Mouse (Mus musculus): ENCODE data around the gene Arl6ip4.

Gene Arl6ip4

DNA sequence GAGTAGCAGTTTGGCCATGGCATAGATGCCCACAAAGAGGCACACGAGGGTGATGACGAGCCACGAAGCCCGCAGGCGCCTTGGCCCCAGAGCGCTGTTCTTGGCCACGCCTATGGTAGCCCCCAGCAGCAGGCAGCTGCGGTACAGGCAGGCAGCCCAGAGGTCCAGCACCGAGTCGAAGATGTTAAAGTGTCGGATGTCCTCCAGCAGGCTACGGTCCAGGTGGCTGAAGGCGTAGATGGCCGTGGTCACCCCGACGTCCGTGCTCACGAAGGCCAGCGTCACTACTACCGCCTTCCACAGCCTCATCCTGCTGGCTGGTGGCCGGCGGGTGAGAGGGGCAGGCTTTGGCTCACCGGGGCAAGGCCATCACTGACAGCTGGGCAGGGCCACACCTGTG is 26.0 kb upstream of the Arl6ip4 start:
- peaks cover 31% of the 10 kb centered on the region for H3K27me3 ChIP-seq (ENCODE audit: insufficient read depth, low read length)
- H3K4me3 ChIP-seq (replicated peaks; ENCODE audit: low read length) = peak overlapping the region; percentile 68
- no peak for TF ChIP-seq CTCF (conservative IDR thresholded peaks at IDR 0.05; ENCODE audit: low read length)
- H3K4me1 ChIP-seq (replicated peaks; ENCODE audit: low read depth, low read length) = peaks cover 27% of the 10 kb centered on the region
- H3K36me3 ChIP-seq (ENCODE audit: insufficient read depth, low read length) = no peaks in the 10 kb centered on the region
- H3K9me3 ChIP-seq (ENCODE audit: low read length) = no peaks in the 10 kb centered on the region

DNA sequence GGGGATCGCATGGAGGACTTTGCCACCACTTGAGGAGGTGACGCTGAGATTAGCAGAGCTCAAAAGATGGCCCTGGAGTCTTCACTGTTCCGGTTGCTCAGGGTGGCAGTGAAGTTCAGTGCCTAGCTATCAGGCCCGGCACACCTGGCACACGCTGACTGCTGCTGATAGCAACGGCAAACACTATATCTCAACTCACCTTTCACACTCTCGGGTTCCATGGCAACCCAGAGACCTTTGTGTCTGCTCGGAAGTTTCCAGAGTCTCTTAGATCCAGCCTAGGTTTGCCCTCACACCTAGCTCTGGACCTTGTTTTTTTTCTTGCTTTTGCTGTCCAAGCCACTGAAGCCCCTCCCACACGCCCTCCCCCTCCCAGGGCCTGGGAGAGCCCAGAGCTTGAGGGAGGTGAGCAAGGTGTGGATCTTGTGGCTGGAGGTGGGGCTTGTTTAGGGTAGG is 23.9 kb upstream of the Arl6ip4 start:
- no peak overlapping the region for H3K4me3 ChIP-seq (replicated peaks; ENCODE audit: low read length)
- H3K27me3 ChIP-seq (ENCODE audit: insufficient read depth, low read length) = peaks cover 38% of the 10 kb centered on the region
- peaks cover 36% of the 10 kb centered on the region for H3K4me1 ChIP-seq (replicated peaks; ENCODE audit: low read depth, low read length)
- H3K36me3 ChIP-seq (ENCODE audit: insufficient read depth, low read length) = no peaks in the 10 kb centered on the region
- H3K9me3 ChIP-seq (ENCODE audit: low read length) = no peaks in the 10 kb centered on the region
- TF ChIP-seq POU5F1 (IDR thresholded peaks at IDR 0.05; ENCODE audit: borderline replicate concordance, low read length) (no peak), NANOG (IDR thresholded peaks at IDR 0.05; ENCODE audit: borderline replicate concordance, low read length) (no peak), CTCF (conservative IDR thresholded peaks at IDR 0.05; ENCODE audit: low read length) (no peak)

DNA sequence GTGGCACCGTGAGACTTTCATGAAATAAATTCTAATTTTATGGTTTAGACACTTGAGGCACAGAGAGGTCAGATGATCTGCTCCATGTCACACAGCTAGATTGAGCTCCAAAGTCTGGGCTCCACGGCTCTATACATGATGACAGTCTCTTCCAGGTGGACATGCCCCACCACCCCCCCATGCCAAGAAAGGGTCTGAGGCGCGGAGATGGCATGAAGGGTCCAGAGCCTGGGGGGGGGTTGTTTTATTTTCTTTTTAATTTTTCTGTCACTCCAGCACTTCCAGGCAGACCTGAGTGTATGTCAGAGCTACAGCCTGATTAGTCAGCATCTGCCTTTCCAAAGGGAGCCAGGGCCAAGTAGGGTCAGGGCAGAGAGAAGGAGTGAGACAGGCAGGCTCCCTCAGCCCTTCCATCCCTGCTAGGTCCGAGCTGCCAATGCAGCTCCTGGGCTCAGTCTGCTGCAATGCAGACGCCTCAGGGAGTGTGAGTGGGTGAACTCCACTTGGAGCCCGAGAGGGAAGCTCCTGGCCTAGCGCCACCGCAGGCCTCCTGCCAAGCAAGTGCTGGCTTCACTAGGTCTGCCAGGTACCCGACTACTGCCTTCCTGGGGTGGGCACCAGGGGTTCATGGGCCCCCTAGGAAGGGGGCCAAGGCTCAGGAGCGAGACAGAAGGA is 22.6 kb upstream of the Arl6ip4 start:
- Histone ChIP-seq H3K4me3 (replicated peaks; ENCODE audit: low read length) (no peak overlapping the region), H3K36me3 (ENCODE audit: insufficient read depth, low read length) (no peaks in the 10 kb centered on the region), H3K9me3 (ENCODE audit: low read length) (no peaks in the 10 kb centered on the region), H3K4me1 (replicated peaks; ENCODE audit: low read depth, low read length) (peaks cover 36% of the 10 kb centered on the region), H3K27me3 (ENCODE audit: insufficient read depth, low read length) (peaks cover 38% of the 10 kb centered on the region)
- TF ChIP-seq NANOG (IDR thresholded peaks at IDR 0.05; ENCODE audit: borderline replicate concordance, low read length) (no peak), CTCF (conservative IDR thresholded peaks at IDR 0.05; ENCODE audit: low read length) (no peak), POU5F1 (IDR thresholded peaks at IDR 0.05; ENCODE audit: borderline replicate concordance, low read length) (no peak)

DNA sequence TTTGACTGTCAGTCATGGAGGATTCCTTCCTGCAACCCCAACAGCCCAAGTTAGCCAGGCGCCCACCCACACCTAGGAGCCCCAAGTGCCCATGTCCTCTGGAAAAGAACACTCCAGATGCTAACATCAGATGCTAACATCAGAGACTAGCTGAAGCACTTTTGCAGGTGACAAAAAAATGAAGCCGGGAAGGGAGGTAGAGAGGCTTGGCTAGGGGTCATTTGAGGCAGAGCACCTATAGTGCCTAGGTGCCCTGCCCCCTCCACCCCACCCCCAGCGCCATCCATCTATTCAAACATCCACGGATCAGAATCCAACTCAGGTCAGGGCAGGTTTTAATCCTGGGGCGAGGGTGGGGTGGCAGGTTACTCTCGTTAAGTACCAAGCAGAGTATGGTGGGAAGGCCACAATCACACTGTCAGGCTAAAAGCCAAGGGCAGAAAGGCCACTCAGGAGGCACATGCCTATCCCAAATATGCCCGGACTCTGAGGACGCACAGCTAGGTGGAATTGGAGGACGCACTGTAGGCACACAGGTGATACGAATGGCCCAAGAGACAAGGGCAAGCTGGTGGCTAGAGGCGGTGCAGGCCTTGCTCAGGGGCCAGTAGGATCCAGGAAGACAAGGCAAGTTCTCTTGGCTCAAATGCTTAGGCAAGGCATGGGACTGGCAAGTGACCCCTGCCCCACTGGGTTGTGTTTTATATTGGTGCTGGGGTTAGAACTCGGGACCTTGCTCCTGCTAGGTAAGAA is 21.9 kb upstream of the Arl6ip4 start:
- no peaks in the 10 kb centered on the region for H3K36me3 ChIP-seq (ENCODE audit: insufficient read depth, low read length)
- H3K4me1 ChIP-seq (replicated peaks; ENCODE audit: low read depth, low read length) = peaks cover 36% of the 10 kb centered on the region
- H3K9me3 ChIP-seq (ENCODE audit: low read length) = peaks cover under 1% of the 10 kb centered on the region; the same call in 1 of the 2 replicates
- peaks cover 38% of the 10 kb centered on the region for H3K27me3 ChIP-seq (ENCODE audit: insufficient read depth, low read length)
- H3K4me3 ChIP-seq (replicated peaks; ENCODE audit: low read length) = no peak overlapping the region
- no peak for TF ChIP-seq NANOG (IDR thresholded peaks at IDR 0.05; ENCODE audit: borderline replicate concordance, low read length)
- TF ChIP-seq CTCF (conservative IDR thresholded peaks at IDR 0.05; ENCODE audit: low read length) = no peak
- no peak for TF ChIP-seq POU5F1 (IDR thresholded peaks at IDR 0.05; ENCODE audit: borderline replicate concordance, low read length)

DNA sequence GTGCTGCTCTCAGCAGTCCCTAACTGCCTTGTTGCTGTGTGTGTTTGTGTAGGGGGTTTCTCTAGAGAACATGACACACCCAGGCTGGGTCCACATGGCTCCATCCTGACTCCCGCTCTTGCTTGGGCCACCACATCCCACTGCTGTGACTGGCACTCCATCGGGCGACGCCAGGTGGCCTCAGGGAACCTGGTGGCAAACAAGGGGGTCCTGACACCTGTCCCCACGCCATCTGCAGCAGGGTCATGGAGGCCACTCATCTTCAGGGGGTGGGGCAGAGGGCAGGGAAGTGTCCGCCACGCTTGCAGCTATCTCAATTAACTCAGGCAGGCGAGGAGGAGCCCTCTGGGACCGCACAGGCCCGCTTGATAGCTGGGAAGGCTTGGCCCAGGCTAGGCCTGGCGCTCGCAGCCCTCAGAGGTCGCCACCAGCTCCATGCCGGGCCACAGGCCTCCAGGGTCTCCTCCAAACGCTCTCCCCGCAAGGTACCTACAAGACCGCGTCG is 20.8 kb upstream of the Arl6ip4 start:
- TF ChIP-seq POU5F1 (IDR thresholded peaks at IDR 0.05; ENCODE audit: borderline replicate concordance, low read length) (no peak), NANOG (IDR thresholded peaks at IDR 0.05; ENCODE audit: borderline replicate concordance, low read length) (no peak), CTCF (conservative IDR thresholded peaks at IDR 0.05; ENCODE audit: low read length) (no peak)
- H3K9me3 ChIP-seq (ENCODE audit: low read length) = peaks cover 7% of the 10 kb centered on the region

DNA sequence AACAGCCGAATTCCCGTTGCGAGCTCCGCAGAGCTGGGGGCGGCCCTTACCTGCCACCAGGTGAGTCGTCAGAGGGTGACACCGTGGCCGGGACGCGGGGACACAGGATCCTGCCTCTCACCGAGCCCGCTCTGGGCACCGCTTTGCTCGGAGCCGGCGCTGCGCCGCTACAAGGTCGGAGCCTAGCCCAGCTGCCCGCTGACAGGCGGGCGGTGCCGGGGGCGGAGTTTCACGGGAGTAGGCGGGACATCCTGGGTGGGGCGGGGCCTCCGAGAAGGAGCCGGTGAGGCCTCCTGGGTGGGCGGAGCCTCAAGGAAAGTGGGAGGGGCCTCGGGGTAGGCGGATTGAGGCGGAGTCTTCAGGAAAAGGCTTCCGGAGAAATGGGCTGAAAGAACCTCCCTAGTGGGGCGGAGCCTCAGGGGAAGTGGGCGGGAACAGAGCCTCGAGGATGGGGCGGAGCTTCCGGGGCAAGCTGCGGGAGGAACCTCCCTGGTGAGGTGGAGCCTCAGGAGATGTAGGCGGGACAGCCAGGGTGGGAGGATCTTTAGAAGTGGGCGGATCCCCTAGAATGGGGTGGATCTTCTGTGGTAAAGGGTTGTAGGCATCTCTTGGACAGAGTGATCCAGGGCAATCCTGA is 20.2 kb upstream of the Arl6ip4 start, which contains the start of gene Abcb9:
TSS of gene Abcb9 (minus strand) at position 203 of the 637 bp plus-strand sequence.
- Histone ChIP-seq H3K4me3 (replicated peaks; ENCODE audit: low read length) (peak within 1 kb of the TSS; percentile 83), H3K27me3 (ENCODE audit: insufficient read depth, low read length) (peaks cover 23% of the 10 kb centered on the region), H3K9me3 (ENCODE audit: low read length) (peaks cover 7% of the 10 kb centered on the region), H3K4me1 (replicated peaks; ENCODE audit: low read depth, low read length) (peaks cover 23% of the 10 kb centered on the region), H3K36me3 (ENCODE audit: insufficient read depth, low read length) (no peaks in the 10 kb centered on the region)
- TF ChIP-seq NANOG (IDR thresholded peaks at IDR 0.05; ENCODE audit: borderline replicate concordance, low read length) (no peak), POU5F1 (IDR thresholded peaks at IDR 0.05; ENCODE audit: borderline replicate concordance, low read length) (no peak), CTCF (conservative IDR thresholded peaks at IDR 0.05; ENCODE audit: low read length) (no peak)

More for the DNA sequence above, 20.8 kb upstream of the Arl6ip4 start:
- Histone ChIP-seq H3K4me1 (replicated peaks; ENCODE audit: low read depth, low read length) (peaks cover 26% of the 10 kb centered on the region), H3K36me3 (ENCODE audit: insufficient read depth, low read length) (no peaks in the 10 kb centered on the region), H3K27me3 (ENCODE audit: insufficient read depth, low read length) (peaks cover 28% of the 10 kb centered on the region), H3K4me3 (replicated peaks; ENCODE audit: low read length) (peak overlapping the region; percentile 83)

DNA sequence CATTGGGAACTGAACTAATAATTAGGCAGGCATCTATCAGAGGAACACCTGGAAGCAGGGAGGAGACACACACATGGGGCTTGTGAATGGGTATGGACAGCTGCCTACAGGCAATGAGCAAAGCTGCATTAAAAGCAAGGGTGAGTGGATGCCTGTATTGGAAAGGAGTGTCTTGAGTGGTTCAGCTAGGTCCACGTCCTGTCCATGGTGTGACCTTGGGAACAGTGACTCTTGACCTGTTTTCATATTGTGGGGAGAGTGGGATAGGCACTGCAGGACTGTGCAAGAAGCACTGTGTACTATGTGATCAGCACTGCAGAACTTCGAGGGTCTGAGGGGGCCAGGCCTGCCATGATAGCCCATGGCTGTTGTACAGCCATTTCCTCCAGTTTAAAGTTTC is 17.0 kb upstream of the Arl6ip4 start:
- H3K9me3 ChIP-seq (ENCODE audit: low read length) = peaks cover 33% of the 10 kb centered on the region
- peaks cover 16% of the 10 kb centered on the region for H3K27me3 ChIP-seq (ENCODE audit: insufficient read depth, low read length)
- H3K4me3 ChIP-seq (replicated peaks; ENCODE audit: low read length) = no peak overlapping the region
- no peaks in the 10 kb centered on the region for H3K36me3 ChIP-seq (ENCODE audit: insufficient read depth, low read length)
- H3K4me1 ChIP-seq (replicated peaks; ENCODE audit: low read depth, low read length) = peaks cover 14% of the 10 kb centered on the region
- TF ChIP-seq NANOG (IDR thresholded peaks at IDR 0.05; ENCODE audit: borderline replicate concordance, low read length) (no peak), CTCF (conservative IDR thresholded peaks at IDR 0.05; ENCODE audit: low read length) (no peak), POU5F1 (IDR thresholded peaks at IDR 0.05; ENCODE audit: borderline replicate concordance, low read length) (no peak)
